Mouse (Mus musculus) hindbrain, embryonic 12.5 days (tissue): ENCODE measurements around the gene Chd9. TPM values are rescaled to one million over a fixed set of nuclear protein-coding genes. Genes with fewer than 3 reads are reported as not detected.
A peak's percentile ranks its signal among the peaks of the same experiment; 100 is the strongest.

Experiments used
- ATAC-seq: fragments of 200-750 bp; cut with Nextera tagmentation; 2 replicates; pipeline ENCODE4 v1.8.0; 2017; ENCODE audit warnings: moderate TSS enrichment; ENCODE audit not compliant: low FRiP score
- H3K27ac ChIP-seq: fragments of 300-500 bp; sonication (generic); 2 replicates; pipeline ENCODE4 v1.5.1; 2016; ENCODE audit warnings: mild to moderate bottlenecking
- H3K27me3 ChIP-seq: fragments of 300-500 bp; sonication (generic); 2 replicates; pipeline ENCODE4 v1.6.1; 2016; ENCODE audit warnings: mild to moderate bottlenecking
- H3K36me3 ChIP-seq: fragments of 300-500 bp; sonication (generic); 2 replicates; pipeline ENCODE4 v1.6.1; 2016; ENCODE audit warnings: mild to moderate bottlenecking
- H3K4me1 ChIP-seq: fragments of 300-500 bp; sonication (generic); 2 replicates; pipeline ENCODE4 v1.6.1; 2016
- H3K4me2 ChIP-seq: fragments of 300-500 bp; sonication (generic); replicated peaks from 2 replicates; pipeline ENCODE4 v1.6.1; 2016; ENCODE audit warnings: mild to moderate bottlenecking
- H3K4me3 ChIP-seq: fragments of 300-500 bp; sonication (generic); 2 replicates; pipeline ENCODE4 v1.5.1; 2016; ENCODE audit warnings: mild to moderate bottlenecking
- H3K9ac ChIP-seq: fragments of 300-500 bp; sonication (generic); 2 replicates; pipeline ENCODE4 v1.6.1; 2016; ENCODE audit warnings: mild to moderate bottlenecking, moderate library complexity
- H3K9me3 ChIP-seq: fragments of 300-500 bp; sonication (generic); replicated peaks from 2 replicates; pipeline ENCODE4 v1.6.1; 2016; ENCODE audit warnings: mild to moderate bottlenecking
- WGBS: fragments of 180-500 bp; shearing (Covaris S2); methylation state at CpG from one replicate; pipeline ENCODE4 v1.1.7; 2016; 5-methylcytosine and 5-hydroxymethylcytosine counted together
- polyA plus RNA-seq: library from polyadenylated mRNA; unstranded; fragments of >200 nt; fragmentation: Nextera tagmentation; extraction: Ambion mirVana; gene quantifications from 2 replicates; pipeline ENCODE4 v1.2.1, GENCODE M21; 2016

The Chd9 gene
- polyA plus RNA-seq, 1 experiment from 2014 or later, result 83.7 TPM

GRCm38 (mm10) chr8:90938352-90938930 is 110.3 kb downstream of the Chd9 start:
- no peak overlapping the region for H3K9ac ChIP-seq
- H3K4me1 ChIP-seq, result no peaks in the 10 kb centered on the region
- no peaks in the 10 kb centered on the region for H3K9me3 ChIP-seq
- no peak overlapping the region for H3K27ac ChIP-seq
- no peak for ATAC-seq
- H3K36me3 ChIP-seq, result no peaks in the 10 kb centered on the region
- H3K4me3 ChIP-seq, result no peak overlapping the region
- H3K27me3 ChIP-seq, result no peaks in the 10 kb centered on the region
- 85% methylated on average over 4 of the region's 4 CpGs for WGBS
- H3K4me2 ChIP-seq, result no peak overlapping the region

DNA sequence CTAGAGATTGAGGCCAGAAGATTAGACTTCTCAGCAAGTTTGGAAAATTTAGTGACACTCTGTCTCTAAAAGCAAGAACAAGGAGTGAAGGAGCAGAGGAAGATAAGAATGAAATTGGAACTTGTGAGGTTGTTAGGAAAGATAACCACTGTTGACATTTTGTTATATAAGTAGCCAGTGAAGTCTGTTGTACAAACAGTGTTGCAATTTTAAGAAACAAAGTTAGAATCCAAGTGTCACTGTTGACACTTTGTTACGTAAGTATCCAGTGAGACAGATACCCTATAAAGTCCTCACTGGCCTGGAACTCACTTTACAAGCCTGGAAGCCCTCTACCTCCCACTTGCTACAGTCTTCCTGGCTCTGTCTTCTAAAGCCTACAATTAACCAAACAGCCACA is 111.7 kb downstream of the Chd9 start:
- Histone ChIP-seq H3K36me3 (no peaks in the 10 kb centered on the region), H3K9ac (no peak overlapping the region), H3K27ac (no peak overlapping the region), H3K4me3 (no peak overlapping the region), H3K27me3 (no peaks in the 10 kb centered on the region), H3K9me3 (no peaks in the 10 kb centered on the region), H3K4me1 (no peaks in the 10 kb centered on the region), H3K4me2 (no peak overlapping the region)
- WGBS, result 96% methylated on average over 1 of the region's 1 CpGs
- no peak for ATAC-seq

GRCm38 (mm10) chr8:90943770-90944169 is 115.6 kb downstream of the Chd9 start:
- Histone ChIP-seq H3K9ac (no peak overlapping the region), H3K36me3 (no peaks in the 10 kb centered on the region), H3K4me2 (no peak overlapping the region), H3K27ac (no peak overlapping the region), H3K9me3 (no peaks in the 10 kb centered on the region), H3K4me3 (no peak overlapping the region), H3K27me3 (no peaks in the 10 kb centered on the region), H3K4me1 (no peaks in the 10 kb centered on the region; the same call in 1 of the 2 replicates)
- no peak for ATAC-seq
- WGBS, result 87% methylated on average over 4 of the region's 4 CpGs

GRCm38 (mm10) chr8:90954802-90955760 is 126.9 kb downstream of the Chd9 start:
- Histone ChIP-seq H3K9me3 (no peaks in the 10 kb centered on the region), H3K4me2 (peak overlapping the region; percentile 65), H3K27me3 (no peaks in the 10 kb centered on the region), H3K4me3 (peak overlapping the region; percentile 53), H3K27ac (peak overlapping the region; percentile 99), H3K4me1 (peaks cover 20% of the 10 kb centered on the region), H3K36me3 (no peaks in the 10 kb centered on the region), H3K9ac (peak overlapping the region; percentile 78)
- WGBS, result under 1% methylated on average over 21 of the region's 21 CpGs
- ATAC-seq, result peak; percentile 94

- ATAC-seq, result no peak
- Histone ChIP-seq H3K9me3 (no peaks in the 10 kb centered on the region), H3K36me3 (no peaks in the 10 kb centered on the region), H3K4me3 (peak overlapping the region; percentile 53), H3K27me3 (no peaks in the 10 kb centered on the region), H3K9ac (peak overlapping the region; percentile 78), H3K4me2 (peak overlapping the region; percentile 65), H3K4me1 (peaks cover 24% of the 10 kb centered on the region), H3K27ac (peak overlapping the region; percentile 99)
These were observed 127.6 kb downstream of the Chd9 start for GRCm38 (mm10) chr8:90955761-90956136.

GRCm38 (mm10) chr8:90956390-90956789 is 128.2 kb downstream of the Chd9 start:
- Histone ChIP-seq H3K36me3 (no peaks in the 10 kb centered on the region), H3K9me3 (no peaks in the 10 kb centered on the region), H3K27me3 (no peaks in the 10 kb centered on the region), H3K4me3 (peak overlapping the region; percentile 40), H3K9ac (peak overlapping the region; percentile 58), H3K27ac (peak overlapping the region; percentile 66), H3K4me2 (peak overlapping the region; percentile 65), H3K4me1 (peaks cover 25% of the 10 kb centered on the region)
- no peak for ATAC-seq
- WGBS, result 44% methylated on average over 9 of the region's 9 CpGs

DNA sequence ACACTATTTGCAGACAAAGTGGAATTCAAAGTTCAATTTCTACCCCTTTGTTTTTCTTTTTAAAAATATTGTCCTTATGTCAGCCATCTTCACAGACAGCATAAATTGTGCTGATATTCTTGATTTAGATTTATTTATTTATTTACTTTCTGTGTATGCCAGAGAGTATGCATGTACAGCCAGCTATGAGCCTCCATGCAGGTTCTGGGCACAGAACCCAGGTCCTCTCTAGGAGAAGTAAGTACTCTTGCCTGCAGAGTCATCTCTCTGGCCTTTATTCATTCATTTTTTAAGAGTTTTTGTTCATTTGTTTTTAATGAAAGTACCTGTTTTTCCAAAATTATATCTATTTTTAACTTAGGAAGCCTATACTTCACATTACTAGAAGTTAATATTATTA is 129.6 kb downstream of the Chd9 start:
- Histone ChIP-seq H3K9ac (no peak overlapping the region), H3K27me3 (no peaks in the 10 kb centered on the region), H3K4me2 (peak overlapping the region; percentile 65), H3K36me3 (no peaks in the 10 kb centered on the region), H3K27ac (no peak overlapping the region), H3K4me3 (peak overlapping the region; percentile 40), H3K4me1 (peaks cover 28% of the 10 kb centered on the region), H3K9me3 (no peaks in the 10 kb centered on the region)
- no peak for ATAC-seq

DNA sequence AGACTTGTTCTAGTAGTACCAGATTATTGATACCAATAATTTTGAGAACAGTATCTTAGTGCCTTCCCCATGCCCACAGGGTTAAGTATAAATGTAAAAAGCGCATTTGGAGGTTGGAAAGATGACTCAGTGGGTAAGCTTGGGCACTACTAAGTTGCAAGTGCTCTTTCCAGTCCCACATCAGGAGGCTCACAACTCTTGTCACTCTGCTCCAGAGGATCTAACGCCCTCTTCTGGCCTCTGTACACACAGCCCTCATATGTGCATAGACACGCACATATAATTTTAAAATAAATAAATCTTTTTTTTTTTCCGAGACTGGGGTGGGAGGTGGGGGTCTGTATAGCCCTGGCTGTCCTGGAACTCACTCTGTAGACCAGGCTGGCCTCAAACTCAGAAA is 131.6 kb downstream of the Chd9 start:
- Histone ChIP-seq H3K4me1 (peaks cover 28% of the 10 kb centered on the region), H3K4me3 (no peak overlapping the region), H3K9ac (no peak overlapping the region), H3K27ac (no peak overlapping the region), H3K36me3 (no peaks in the 10 kb centered on the region), H3K9me3 (no peaks in the 10 kb centered on the region), H3K27me3 (no peaks in the 10 kb centered on the region), H3K4me2 (no peak overlapping the region)
- WGBS, result 86% methylated on average over 4 of the region's 4 CpGs
- ATAC-seq, result no peak

DNA sequence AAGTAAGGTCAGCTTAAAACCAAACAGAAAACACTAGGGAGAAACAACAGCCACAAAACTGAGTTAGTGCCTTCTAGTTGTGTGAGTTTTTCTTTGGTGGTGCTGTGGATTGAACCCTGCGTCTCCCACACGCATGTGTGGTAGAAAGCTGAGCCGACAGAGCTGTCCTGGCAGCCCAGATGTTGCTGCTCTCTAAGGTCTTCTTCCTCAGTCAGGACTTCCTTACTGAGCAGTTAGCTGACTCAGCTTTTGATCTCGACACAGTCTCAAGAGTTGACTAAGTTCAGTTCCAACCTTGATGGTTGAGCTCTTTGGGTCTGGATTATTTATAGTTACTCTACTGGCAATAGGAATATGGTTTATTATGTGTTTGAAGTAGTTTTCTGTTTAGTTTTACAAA is 133.5 kb downstream of the Chd9 start:
- no peak overlapping the region for H3K9ac ChIP-seq
- no peaks in the 10 kb centered on the region for H3K9me3 ChIP-seq
- WGBS, result 79% methylated on average over 4 of the region's 4 CpGs
- no peak overlapping the region for H3K4me3 ChIP-seq
- H3K27me3 ChIP-seq, result no peaks in the 10 kb centered on the region
- H3K4me1 ChIP-seq, result peaks cover 28% of the 10 kb centered on the region
- H3K4me2 ChIP-seq, result no peak overlapping the region
- H3K36me3 ChIP-seq, result no peaks in the 10 kb centered on the region
- no peak for ATAC-seq
- H3K27ac ChIP-seq, result no peak overlapping the region

DNA sequence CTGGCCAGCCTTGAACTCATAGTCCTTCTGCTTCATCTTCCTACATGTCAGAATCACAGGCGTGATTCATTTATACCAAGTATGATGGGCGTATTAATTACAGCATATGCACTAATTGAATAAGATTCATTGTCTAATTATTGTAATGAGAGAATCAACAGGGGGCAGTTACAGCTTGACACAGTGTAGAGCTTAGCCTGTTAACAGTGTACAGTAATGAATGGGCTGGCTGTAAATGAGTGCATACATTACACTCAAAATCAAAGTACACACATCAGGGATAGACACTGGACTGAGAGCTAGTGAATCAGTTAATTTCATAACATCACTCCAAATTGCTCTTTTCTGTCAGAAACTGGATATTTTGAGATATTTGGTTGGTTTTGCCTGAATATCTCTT is 135.9 kb downstream of the Chd9 start:
- Histone ChIP-seq H3K4me3 (no peak overlapping the region), H3K27me3 (no peaks in the 10 kb centered on the region), H3K9me3 (no peaks in the 10 kb centered on the region), H3K4me1 (peaks cover 14% of the 10 kb centered on the region), H3K36me3 (no peaks in the 10 kb centered on the region), H3K9ac (no peak overlapping the region), H3K27ac (no peak overlapping the region), H3K4me2 (no peak overlapping the region)
- WGBS, result 80% methylated on average over 2 of the region's 2 CpGs
- no peak for ATAC-seq

GRCm38 (mm10) chr8:90965467-90966170 is 137.5 kb downstream of the Chd9 start:
- H3K36me3 ChIP-seq, result no peaks in the 10 kb centered on the region
- 95% methylated on average over 9 of the region's 9 CpGs for WGBS
- no peak overlapping the region for H3K27ac ChIP-seq
- no peak overlapping the region for H3K4me2 ChIP-seq
- H3K9ac ChIP-seq, result no peak overlapping the region
- H3K4me1 ChIP-seq, result peaks cover 3% of the 10 kb centered on the region; the same call in 1 of the 2 replicates
- H3K9me3 ChIP-seq, result no peaks in the 10 kb centered on the region
- H3K27me3 ChIP-seq, result no peaks in the 10 kb centered on the region
- ATAC-seq, result no peak
- no peak overlapping the region for H3K4me3 ChIP-seq

- no peaks in the 10 kb centered on the region for H3K36me3 ChIP-seq
- no peaks in the 10 kb centered on the region for H3K27me3 ChIP-seq
- H3K4me3 ChIP-seq, result no peak overlapping the region
- no peak for ATAC-seq
- H3K4me1 ChIP-seq, result no peaks in the 10 kb centered on the region
- no peak overlapping the region for H3K4me2 ChIP-seq
- H3K27ac ChIP-seq, result no peak overlapping the region
- no peaks in the 10 kb centered on the region for H3K9me3 ChIP-seq
- H3K9ac ChIP-seq, result no peak overlapping the region
- WGBS, result 95% methylated on average over 4 of the region's 4 CpGs
These were observed 140.2 kb downstream of the Chd9 start for GRCm38 (mm10) chr8:90968307-90968706.
